Mouse (Mus musculus) kidney, adult 18-20 months (tissue): ENCODE results near the gene B430305J03Rik.

Experiments used
- DNase-seq: peaks from one replicate; pipeline ENCODE4 v3.0.0; 2021

The B430305J03Rik gene

DNA sequence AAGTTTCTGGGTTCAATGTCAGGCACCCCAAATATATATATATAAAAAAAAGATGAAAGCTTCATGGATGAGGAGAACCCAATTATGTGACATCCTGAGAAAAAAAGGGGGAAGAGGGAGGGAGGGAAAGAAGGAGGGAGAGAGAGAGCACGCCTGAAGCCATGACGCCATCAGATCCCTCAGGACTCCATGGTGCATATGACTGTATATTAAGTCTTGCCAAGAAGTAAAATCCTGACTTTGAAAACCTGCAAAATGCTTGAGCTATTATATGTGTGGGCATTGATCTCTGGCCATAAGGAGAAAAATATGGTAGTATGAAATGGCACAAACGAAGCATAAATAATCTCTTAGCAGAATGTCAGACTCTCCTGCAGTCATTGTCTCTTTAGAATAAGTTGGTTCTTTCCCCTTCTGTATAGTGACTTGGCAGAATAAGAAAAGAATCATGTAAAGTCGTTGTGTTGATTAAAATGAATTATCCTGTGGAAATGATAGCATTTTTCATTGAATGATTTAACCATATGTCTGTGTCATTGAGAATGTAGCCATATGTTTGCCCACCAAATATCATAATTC lies 17.6 kb downstream of the B430305J03Rik start:
- DNase-seq: no peak

DNA sequence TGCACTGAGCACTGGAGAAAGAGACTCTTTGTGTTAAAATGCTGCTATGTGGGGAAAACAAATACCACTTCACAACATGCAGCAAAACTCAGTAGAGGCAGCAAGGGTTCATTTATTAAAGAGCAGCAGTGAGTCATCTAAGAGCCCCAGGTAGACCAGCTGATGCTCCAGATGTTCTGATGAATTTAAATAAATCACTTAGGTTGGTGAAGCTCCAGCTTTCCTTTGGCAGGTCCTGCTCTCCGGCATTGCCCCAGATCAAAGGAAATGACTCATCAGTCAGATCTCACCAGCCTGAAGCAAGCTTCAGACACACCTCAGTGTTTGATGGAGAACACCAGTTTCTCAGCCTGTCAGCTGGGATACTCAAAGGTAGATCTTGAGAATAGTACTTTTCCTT lies 20.1 kb downstream of the B430305J03Rik start:
- DNase-seq: no peak

DNA sequence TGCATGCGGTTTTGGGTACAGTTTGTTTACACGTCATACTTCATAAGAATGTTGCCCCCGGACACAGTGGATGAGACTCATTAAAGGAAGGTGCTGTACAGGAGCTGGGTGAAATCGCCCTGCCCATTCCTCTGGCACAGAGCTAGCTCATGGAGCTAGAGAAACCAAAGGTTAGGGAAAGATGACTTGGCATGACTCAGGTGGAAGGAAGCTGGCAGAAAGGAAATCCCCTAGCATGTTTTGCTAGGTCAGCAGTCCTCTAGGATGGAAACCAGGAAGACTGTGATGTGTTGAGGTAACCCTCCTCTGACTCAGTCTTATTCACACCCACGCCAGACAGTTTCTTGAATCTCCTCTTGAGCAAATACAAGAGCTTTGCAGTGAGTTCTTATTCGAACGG lies 21.7 kb downstream of the B430305J03Rik start:
- no peak for DNase-seq

DNA sequence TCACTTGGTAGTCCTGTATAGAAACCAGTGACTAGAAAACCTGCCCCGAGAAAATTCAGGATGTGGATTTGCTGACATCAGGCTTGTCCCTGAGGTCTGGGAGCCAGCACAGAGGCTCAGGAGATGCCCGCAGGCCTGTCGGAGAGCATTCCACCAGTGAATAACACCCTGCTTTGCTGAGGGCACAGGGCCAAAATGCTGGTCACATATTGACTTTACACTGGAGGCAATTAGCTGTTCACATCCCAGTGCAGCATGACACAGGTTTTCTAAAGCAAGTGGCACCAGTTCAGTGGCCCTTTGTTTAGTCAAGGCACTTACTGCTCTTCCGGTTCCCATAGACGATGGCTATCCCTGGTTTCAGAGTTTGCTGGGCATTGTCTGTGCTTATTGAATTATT lies 25.4 kb downstream of the B430305J03Rik start:
- DNase-seq: peak; percentile 58

DNA sequence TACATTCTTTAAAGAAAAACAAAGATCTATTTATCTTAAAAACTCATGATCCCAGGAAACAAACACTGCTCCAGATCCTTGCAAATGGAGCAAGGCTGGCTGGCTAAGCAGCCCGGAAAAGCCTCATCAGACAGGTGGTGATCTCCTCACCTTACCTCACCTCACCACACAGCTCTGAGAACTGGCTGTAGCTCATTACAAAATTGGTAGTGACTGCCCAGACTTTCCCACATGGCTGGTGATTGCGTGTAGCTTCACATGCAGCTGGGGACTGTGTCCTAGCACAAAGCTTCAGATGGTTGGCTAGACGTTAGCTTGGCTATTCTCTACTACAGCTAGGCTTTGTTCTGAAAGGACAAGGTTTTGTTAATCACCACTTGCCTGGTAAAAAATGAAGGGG lies 28.5 kb downstream of the B430305J03Rik start:
- no peak for DNase-seq

DNA sequence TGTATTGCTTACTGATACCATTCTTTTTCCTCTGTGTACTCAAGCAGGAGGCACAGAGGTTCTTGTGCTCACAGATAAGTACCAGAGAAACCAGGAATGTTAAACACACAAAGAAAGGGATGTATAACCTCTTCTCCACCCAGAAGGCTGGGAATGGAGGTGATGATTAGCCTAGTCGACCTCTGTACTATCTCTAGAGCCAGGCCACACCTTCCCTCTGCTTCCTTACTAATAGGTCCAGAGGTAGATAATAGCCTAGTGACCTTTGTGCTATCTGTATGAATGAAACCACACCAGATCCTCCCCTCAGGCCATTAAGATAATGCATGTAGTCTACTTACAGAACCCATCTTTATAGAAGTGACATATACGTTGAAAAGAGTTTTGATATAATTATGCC lies 29.5 kb downstream of the B430305J03Rik start:
- no peak for DNase-seq

DNA sequence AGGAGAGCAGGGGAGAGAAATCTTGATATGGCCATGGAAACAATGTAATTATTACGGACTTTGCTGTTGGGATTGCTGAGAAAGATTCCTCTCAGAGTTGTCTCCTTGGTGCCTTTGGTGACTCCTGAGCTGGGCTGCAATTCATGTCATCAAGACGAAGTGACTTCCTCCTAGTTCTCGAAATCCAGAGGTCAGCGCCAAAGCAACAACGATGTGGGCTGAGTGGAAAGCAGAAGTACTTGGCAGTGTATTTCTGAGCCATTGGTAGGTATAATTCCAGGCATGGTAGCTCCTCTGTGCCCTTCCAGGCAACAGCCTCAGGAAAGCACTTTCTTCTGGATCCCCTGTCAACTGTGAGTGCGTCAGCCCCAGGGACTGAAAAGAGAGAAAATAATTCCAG lies 44.1 kb downstream of the B430305J03Rik start:
- no peak for DNase-seq

DNA sequence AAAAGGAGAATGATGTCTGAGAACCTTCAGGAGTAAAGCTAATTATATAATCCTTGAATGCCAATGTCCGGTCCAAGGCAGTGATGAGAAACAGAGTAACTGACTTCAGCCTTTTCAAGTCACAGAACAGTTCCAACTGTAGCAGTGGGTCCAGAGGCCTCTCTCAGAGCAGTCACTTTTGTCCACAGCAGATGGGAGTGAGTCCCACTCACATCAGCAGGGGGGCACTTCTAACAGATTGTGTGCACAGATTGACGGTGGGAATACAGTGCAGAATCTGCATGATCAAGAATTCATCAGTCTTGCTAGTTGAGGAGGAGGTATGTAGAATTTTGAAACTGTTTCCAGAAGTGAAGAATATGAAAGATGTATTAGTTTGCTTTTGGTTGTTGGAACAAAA lies 45.7 kb downstream of the B430305J03Rik start:
- no peak for DNase-seq

DNA sequence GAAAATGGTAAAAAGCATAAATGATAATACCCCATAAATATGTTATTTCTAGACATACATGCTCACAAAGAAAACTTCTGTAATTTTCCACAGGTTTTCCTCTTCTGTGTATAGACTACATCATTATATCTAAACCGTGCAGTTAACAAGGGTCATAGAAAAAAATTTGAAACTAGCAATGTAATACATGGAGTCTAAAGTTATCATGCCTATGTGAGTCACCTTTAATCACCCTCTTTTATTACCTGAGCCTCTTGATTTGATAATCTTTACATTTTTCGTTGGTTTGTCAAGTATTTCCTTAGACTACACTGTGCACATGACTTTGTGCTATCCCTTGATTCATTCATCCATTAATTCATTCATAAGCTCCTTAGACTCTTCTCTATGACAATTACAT lies 50.7 kb downstream of the B430305J03Rik start:
- no peak for DNase-seq
